Mouse (Mus musculus) CH12.LX (cell line): ENCODE results near the gene Taar5. TPM values are rescaled to one million over a fixed set of nuclear protein-coding genes. Genes with fewer than 3 reads are reported as not detected.

Experiments used
- DNase-seq: peaks from one replicate; pipeline ENCODE4 v3.0.0-alpha.2; 2013; ENCODE audit errors: extremely low read depth
- H3K27ac ChIP-seq: 2 replicates; pipeline ENCODE4 v1.5.1; 2012; ENCODE audit warnings: low read depth, mild to moderate bottlenecking, control low read depth, moderate library complexity; ENCODE audit not compliant: insufficient read depth
- H3K27me3 ChIP-seq: replicated peaks from 2 replicates; pipeline ENCODE3; 2012; ENCODE audit warnings: inconsistent platforms
- H3K36me3 ChIP-seq, 2 experiments: replicated peaks in 1 of 2; 2 replicates each; pipeline versions ENCODE3 to v1.6.1; 2012; ENCODE audit warnings: inconsistent platforms in 1 of 2, low read length in 1 of 2, mild to moderate bottlenecking in 1 of 2, mixed read lengths in 1 of 2, moderate library complexity in 1 of 2; ENCODE audit not compliant: control insufficient read depth in 1 of 2, insufficient read depth in 1 of 2
- H3K4me1 ChIP-seq, 2 experiments: 2 replicates each; pipeline ENCODE4 v1.6.1; 2012; ENCODE audit warnings: inconsistent platforms in 1 of 2, moderate library complexity in 1 of 2; ENCODE audit not compliant: insufficient read depth in 2 of 2, control insufficient read depth in 1 of 2
- H3K4me2 ChIP-seq: 2 replicates; pipeline ENCODE4 v1.6.1; 2012; ENCODE audit warnings: low read depth, mild to moderate bottlenecking, control low read depth; ENCODE audit not compliant: poor library complexity, insufficient read depth, severe bottlenecking
- H3K4me3 ChIP-seq, 3 experiments: fragments of 150-350 bp in 1 of 3; sonication (generic) in 1 of 3; replicated peaks in 1 of 3; 2 replicates each; pipeline versions ENCODE3 to v1.5.1; 2011 to 2012; ENCODE audit warnings: low read depth in 2 of 3, low read length in 2 of 3, mild to moderate bottlenecking in 2 of 3, moderate library complexity in 2 of 3, control low read depth in 1 of 3, improper control_type of control experiment in 1 of 3, inconsistent platforms in 1 of 3, mixed read lengths in 1 of 3; ENCODE audit not compliant: poor library complexity in 1 of 3
- H3K79me2 ChIP-seq: replicated peaks from 2 replicates; pipeline ENCODE4 v1.6.1; 2012; ENCODE audit warnings: mild to moderate bottlenecking, moderate library complexity; ENCODE audit not compliant: control insufficient read depth, poor library complexity, insufficient read depth, severe bottlenecking; ENCODE audit errors: extremely low read depth
- H3K9ac ChIP-seq: 2 replicates; pipeline ENCODE4 v1.6.1; 2012; ENCODE audit warnings: low read depth, mild to moderate bottlenecking, control low read depth, moderate library complexity; ENCODE audit not compliant: insufficient read depth
- H3K9me3 ChIP-seq: replicated peaks from 2 replicates; pipeline ENCODE3; 2012; ENCODE audit warnings: low read length, inconsistent platforms, mixed read lengths
- E2F4 ChIP-seq: IDR thresholded peaks from 2 replicates; pipeline ENCODE4 v1.6.1; 2011; ENCODE audit warnings: low read depth, low read length, improper control_type of control experiment; ENCODE audit not compliant: insufficient replicate concordance
- ELF1 ChIP-seq: IDR thresholded peaks from 2 replicates; pipeline ENCODE4 v1.6.1; 2014; ENCODE audit warnings: low read depth, mild to moderate bottlenecking, inconsistent platforms, low read length, improper control_type of control experiment
- EP300 ChIP-seq: IDR thresholded peaks from 2 replicates; pipeline ENCODE4 v1.6.1; 2011; ENCODE audit warnings: low read length, improper control_type of control experiment
- ETS1 ChIP-seq: conservative IDR thresholded peaks from 2 replicates; pipeline ENCODE4 v1.6.1; 2012; ENCODE audit warnings: low read depth, mild to moderate bottlenecking, inconsistent platforms, low read length, improper control_type of control experiment, moderate library complexity
- GABPA ChIP-seq: IDR thresholded peaks from 2 replicates; pipeline ENCODE4 v1.6.1; 2012; ENCODE audit warnings: low read depth, low read length, improper control_type of control experiment, inconsistent platforms; ENCODE audit not compliant: insufficient replicate concordance
- HCFC1 ChIP-seq: IDR thresholded peaks from 2 replicates; pipeline ENCODE4 v1.6.1; 2012; ENCODE audit warnings: low read depth, mild to moderate bottlenecking, inconsistent platforms, low read length, improper control_type of control experiment
- JUN ChIP-seq: IDR thresholded peaks from 2 replicates; pipeline ENCODE4 v1.6.1; 2011; ENCODE audit warnings: low read depth, mild to moderate bottlenecking, low read length, improper control_type of control experiment, moderate library complexity; ENCODE audit not compliant: insufficient read depth
- KAT2A ChIP-seq: IDR thresholded peaks from 2 replicates; pipeline ENCODE4 v1.6.1; 2012; ENCODE audit warnings: low read length, improper control_type of control experiment, inconsistent platforms; ENCODE audit not compliant: insufficient replicate concordance
- MAX ChIP-seq: IDR thresholded peaks from 2 replicates; pipeline ENCODE4 v1.6.1; 2011; ENCODE audit warnings: low read length, improper control_type of control experiment
- MYC ChIP-seq: IDR thresholded peaks from 2 replicates; pipeline ENCODE4 v1.6.1; 2011; ENCODE audit warnings: low read depth, mild to moderate bottlenecking, improper control_type of control experiment, low read length
- NRF1 ChIP-seq: IDR thresholded peaks from 2 replicates; pipeline ENCODE4 v1.6.1; 2014; ENCODE audit warnings: low read depth, mild to moderate bottlenecking, inconsistent platforms, low read length, improper control_type of control experiment, moderate library complexity
- RCOR1 ChIP-seq: conservative IDR thresholded peaks from 2 replicates; pipeline ENCODE4 v1.6.1; 2012; ENCODE audit warnings: low read depth, mild to moderate bottlenecking, inconsistent platforms, low read length, improper control_type of control experiment
- SIN3A ChIP-seq: IDR thresholded peaks from 2 replicates; pipeline ENCODE4 v1.6.1; 2012; ENCODE audit warnings: low read length, improper control_type of control experiment, inconsistent platforms
- SMC3 ChIP-seq: IDR thresholded peaks from 2 replicates; pipeline ENCODE4 v1.6.1; 2011; ENCODE audit warnings: low read depth, low read length, improper control_type of control experiment
- TCF12 ChIP-seq: IDR thresholded peaks from 2 replicates; pipeline ENCODE4 v1.6.1; 2014; ENCODE audit warnings: low read depth, mild to moderate bottlenecking, inconsistent platforms, low read length, improper control_type of control experiment
- ZC3H11A ChIP-seq: IDR thresholded peaks from 2 replicates; pipeline ENCODE4 v1.6.1; 2012; ENCODE audit warnings: low read depth, mild to moderate bottlenecking, inconsistent platforms, low read length, improper control_type of control experiment
- ZMIZ1 ChIP-seq: IDR thresholded peaks from 2 replicates; pipeline ENCODE4 v1.6.1; 2012; ENCODE audit warnings: low read depth, mild to moderate bottlenecking, inconsistent platforms, low read length, improper control_type of control experiment
- dilution Hi-C: fragments of 300-500 bp; cut with MboI; formaldehyde crosslinking; loops from 2 replicates; pipeline ENCODE4 v1.14.3; 2020; ENCODE audit warnings: low sequenced_read_pairs; ENCODE audit not compliant: extremely low pct_unique_long_range_greater_than_20kb, extremely low pct_ligation_motif_present
- in situ Hi-C: fragments of 300-500 bp; cut with MboI; formaldehyde crosslinking; loops from 3 replicates; pipeline ENCODE4 v1.14.3; 2019; ENCODE audit warnings: low sequenced_read_pairs, low pct_ligation_motif_present, low pct_unique_long_range_greater_than_20kb, mixed read lengths
- polyA plus RNA-seq: library from polyadenylated mRNA; unstranded; fragments of >175 nt; gene quantifications from 2 replicates; pipeline ENCODE4 v1.2.1, GENCODE M21; 2012; ENCODE audit warnings: low read depth; ENCODE audit not compliant: insufficient read length
- total RNA-seq, 2 experiments: library from RNA; depleted of rRNA; stranded (reverse); fragments of 300-350 nt in 1 of 2; fragments of >200 nt in 1 of 2; gene quantifications; 2 replicates each; pipeline ENCODE4 v1.2.3; 2012 to 2014

Gene Taar5
- total and polyA plus RNA-seq, 3 experiments = not detected

DNA sequence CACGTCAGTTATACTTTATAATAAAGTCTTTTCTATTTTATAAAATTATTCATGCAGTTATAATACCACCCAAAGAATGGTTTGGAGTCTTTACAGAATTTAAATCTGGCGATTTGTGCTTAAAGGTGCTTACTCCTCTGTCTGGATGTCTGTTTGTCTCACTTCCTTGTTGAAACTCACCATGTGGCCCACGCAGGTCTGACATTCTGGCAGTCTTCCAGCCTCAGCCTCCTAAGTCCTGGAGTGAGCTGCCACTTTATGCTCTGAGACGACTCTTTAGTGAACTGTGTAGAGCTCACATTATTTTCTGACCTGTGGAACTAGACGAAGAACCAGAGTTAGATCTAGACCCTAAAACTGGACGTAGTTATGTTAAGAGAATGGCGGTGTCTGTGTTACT is 22.5 kb upstream of the Taar5 start:
- DNase-seq = no peak
- Histone ChIP-seq H3K27ac (no peak overlapping the region), H3K4me3 (no peak overlapping the region), H3K9me3 (no peaks in the 10 kb centered on the region), H3K9ac (no peak overlapping the region), H3K4me2 (0 out of 2 replicates have a peak overlapping the region, but pooled peaks have one; percentile 26), H3K36me3 (no peaks in the 10 kb centered on the region), H3K4me1 (peaks cover 0 to 8% of the 10 kb centered on the region in 2 experiments; a peak in 1 of 4 replicates), H3K79me2 (no peaks in the 10 kb centered on the region), H3K27me3 (no peaks in the 10 kb centered on the region)
- dilution Hi-C loops = no loop called here
- TF ChIP-seq E2F4 (no peak), ETS1 (no peak), ZMIZ1 (no peak), MYC (peak; percentile 52; the same call in 1 of the 2 replicates), HCFC1 (no peak)
- in situ Hi-C loops = no loop called here

DNA sequence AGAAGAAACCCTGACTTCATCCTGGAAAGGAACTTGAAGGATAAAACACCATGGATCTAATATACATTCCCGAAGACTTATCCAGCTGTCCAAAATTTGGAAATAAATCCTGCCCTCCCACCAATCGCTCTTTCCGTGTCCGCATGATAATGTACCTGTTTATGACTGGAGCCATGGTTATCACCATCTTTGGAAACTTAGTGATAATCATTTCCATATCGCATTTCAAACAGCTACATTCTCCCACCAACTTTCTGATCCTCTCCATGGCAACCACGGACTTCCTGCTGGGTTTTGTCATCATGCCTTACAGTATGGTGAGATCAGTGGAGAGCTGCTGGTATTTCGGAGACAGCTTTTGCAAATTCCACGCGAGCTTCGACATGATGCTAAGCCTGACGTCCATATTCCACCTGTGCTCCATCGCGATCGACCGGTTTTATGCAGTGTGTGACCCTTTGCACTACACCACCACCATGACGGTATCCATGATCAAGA is 20.9 kb upstream of the Taar5 start, which contains the start of gene Taar3:
Taar3 (plus strand) TSS at position 51 of the 498 bp plus-strand sequence.
- no peak for DNase-seq
- in situ Hi-C loops = loop anchor here (25.0 kb wide), 1 partner anchor 363 kb away; no protein-coding TSS in a partner anchor

DNA sequence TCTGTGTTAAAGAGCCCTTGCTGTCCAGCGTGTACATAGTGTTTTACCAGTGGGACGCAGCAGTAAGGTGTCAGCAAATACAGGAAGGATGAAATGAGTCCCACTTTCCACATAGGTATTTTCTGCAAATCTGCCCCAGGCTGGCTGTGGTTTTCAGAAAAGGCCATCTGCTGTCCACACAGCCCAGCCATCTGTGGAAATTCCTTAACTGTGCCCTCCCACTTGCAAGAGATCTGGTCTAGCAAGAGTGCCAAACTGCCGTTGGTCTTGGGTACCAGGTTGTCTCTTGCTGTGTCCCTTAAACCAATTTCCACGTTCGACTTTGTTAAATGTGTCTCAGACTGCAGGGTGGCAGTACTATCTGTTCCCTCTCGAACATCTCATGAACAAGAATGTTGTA is 18.8 kb upstream of the Taar5 start:
- Histone ChIP-seq H3K79me2 (no peaks in the 10 kb centered on the region), H3K27me3 (no peaks in the 10 kb centered on the region), H3K4me1 (peaks cover 0 to 8% of the 10 kb centered on the region in 2 experiments; a peak in 1 of 4 replicates), H3K9me3 (no peaks in the 10 kb centered on the region), H3K4me2 (no peak overlapping the region), H3K4me3 (no peak overlapping the region), H3K36me3 (no peaks in the 10 kb centered on the region), H3K27ac (no peak overlapping the region), H3K9ac (no peak overlapping the region)
- dilution Hi-C loops (no loop called here), in situ Hi-C loops (loop anchor here (25.0 kb wide), 1 partner anchor 361 kb away; no protein-coding TSS in a partner anchor)
- TF ChIP-seq TCF12 (no peak), EP300 (0 out of 2 replicates have a peak, but pooled peaks have one; percentile 32)
- DNase-seq = no peak

More for the DNA sequence above, 20.9 kb upstream of the Taar5 start, which contains the start of gene Taar3:
- no peaks in the 10 kb centered on the region for H3K27me3 ChIP-seq
- H3K9me3 ChIP-seq = no peaks in the 10 kb centered on the region
- no peaks in the 10 kb centered on the region for H3K36me3 ChIP-seq
- dilution Hi-C loops = no loop called here
- TF ChIP-seq KAT2A (no peak), EP300 (no peak), JUN (no peak), MAX (no peak), MYC (no peak), ZC3H11A (no peak), TCF12 (no peak), RCOR1 (no peak), SMC3 (no peak), NRF1 (no peak), HCFC1 (no peak), ELF1 (no peak), E2F4 (no peak), GABPA (no peak), SIN3A (no peak)
- H3K4me1 ChIP-seq = peaks cover 0 to 8% of the 10 kb centered on the region in 2 experiments; a peak in 1 of 4 replicates
- no peak within 1 kb of the TSS for H3K9ac ChIP-seq
- H3K4me3 ChIP-seq = no peak within 1 kb of the TSS
- no peaks in the 10 kb centered on the region for H3K79me2 ChIP-seq
- no peak within 1 kb of the TSS for H3K27ac ChIP-seq
- no peak within 1 kb of the TSS; the same call in 1 of the 2 replicates for H3K4me2 ChIP-seq
